ENCODE assay signal across 9 mouse cellular contexts in genomic region chr1:177445461-177446130, GRCm38 (mm10). TPM values are rescaled to one million over a fixed set of nuclear protein-coding genes. Genes with fewer than 3 reads are reported as not detected.
A peak's percentile ranks its signal among the peaks of the same experiment; 100 is the strongest.
DNase-seq lines count a peak whose midpoint lies in the region; ATAC-seq lines count a peak whose summit lies in the region.
"Had no signal": no experiment of that assay in that cellular context is flagged by ENCODE, and none has a peak within 500 bp of the region (broad histone marks: within the 10 kb centered on the region; RNA-seq: fewer than 3 reads in every experiment).

No protein-coding gene starts in this region.

- H3K27me3 ChIP-seq in liver, embryonic 15.5 days, result no peaks in the 10 kb centered on the region
- H3K27me3 ChIP-seq in liver, embryonic 11.5 days (replicated peaks; ENCODE audit: control insufficient read depth, insufficient read depth, low read length), result no peaks in the 10 kb centered on the region
- H3K27me3 ChIP-seq in embryonic facial prominence, embryonic 15.5 days, result no peaks in the 10 kb centered on the region
- no peaks in the 10 kb centered on the region for H3K27me3 ChIP-seq in limb, embryonic 13.5 days
- H3K27me3 ChIP-seq in stomach, embryonic 15.5 days (replicated peaks), result no peaks in the 10 kb centered on the region

- 43% methylated on average over 7 of the region's 7 CpGs for WGBS in liver, embryonic 15.5 days (ENCODE audit: insufficient replicate concordance)
- WGBS in liver, embryonic 11.5 days, result 51% methylated on average over 7 of the region's 7 CpGs
- WGBS in embryonic facial prominence, embryonic 15.5 days, result 45% methylated on average over 7 of the region's 7 CpGs
- WGBS in limb, embryonic 13.5 days, result 49% methylated on average over 7 of the region's 7 CpGs
- 52% methylated on average over 7 of the region's 7 CpGs for WGBS in stomach, embryonic 15.5 days

- no peak for ATAC-seq in liver, embryonic 15.5 days (ENCODE audit: insufficient read depth)
- no peak for ATAC-seq in liver, embryonic 11.5 days (replicated peaks; ENCODE audit: low FRiP score)
- no peak for ATAC-seq in embryonic facial prominence, embryonic 15.5 days (ENCODE audit: insufficient number of reproducible peaks, low FRiP score, low TSS enrichment, low read depth)
- ATAC-seq in limb, embryonic 13.5 days (ENCODE audit: low FRiP score, low read depth), result no peak
- no peak for ATAC-seq in stomach, embryonic 15.5 days (ENCODE audit: insufficient read depth, low FRiP score, low read depth)

- H3K4me1 ChIP-seq in liver, embryonic 15.5 days (replicated peaks), result peaks cover 38% of the 10 kb centered on the region
- peaks cover 2% of the 10 kb centered on the region for H3K4me1 ChIP-seq in liver, embryonic 11.5 days (replicated peaks; ENCODE audit: control insufficient read depth, insufficient read depth, low read length)
- H3K4me1 ChIP-seq in embryonic facial prominence, embryonic 15.5 days, result peaks cover 45% of the 10 kb centered on the region
- H3K4me1 ChIP-seq in limb, embryonic 13.5 days, result peaks cover 50% of the 10 kb centered on the region
- H3K4me1 ChIP-seq in stomach, embryonic 15.5 days, result peaks cover 4% of the 10 kb centered on the region; the same call in 1 of the 2 replicates

- no peaks in the 10 kb centered on the region for H3K9me3 ChIP-seq in liver, embryonic 15.5 days (replicated peaks)
- H3K9me3 ChIP-seq in liver, embryonic 11.5 days (ENCODE audit: control insufficient read depth, low read length), result no peaks in the 10 kb centered on the region
- no peaks in the 10 kb centered on the region for H3K9me3 ChIP-seq in embryonic facial prominence, embryonic 15.5 days (replicated peaks)
- H3K9me3 ChIP-seq in limb, embryonic 13.5 days, result no peaks in the 10 kb centered on the region
- no peaks in the 10 kb centered on the region for H3K9me3 ChIP-seq in stomach, embryonic 15.5 days

- no peak overlapping the region for H3K27ac ChIP-seq in liver, embryonic 15.5 days (replicated peaks)
- no peak overlapping the region for H3K27ac ChIP-seq in liver, embryonic 11.5 days (ENCODE audit: low read depth, low read length)
- no peak overlapping the region for H3K27ac ChIP-seq in embryonic facial prominence, embryonic 15.5 days (replicated peaks)
- H3K27ac ChIP-seq in limb, embryonic 13.5 days, result no peak overlapping the region
- no peak overlapping the region for H3K27ac ChIP-seq in stomach, embryonic 15.5 days

- 0 out of 2 replicates have a peak overlapping the region, but pooled peaks have one; percentile 2 for H3K4me2 ChIP-seq in liver, embryonic 15.5 days
- no peak overlapping the region for H3K4me2 ChIP-seq in liver, embryonic 11.5 days
- H3K4me2 ChIP-seq in embryonic facial prominence, embryonic 15.5 days (replicated peaks), result peak overlapping the region; percentile 22; the same call in 1 of the 2 replicates
- H3K4me2 ChIP-seq in limb, embryonic 13.5 days (replicated peaks), result peak overlapping the region; percentile 42
- peak overlapping the region; percentile 6; the same call in 1 of the 2 replicates for H3K4me2 ChIP-seq in stomach, embryonic 15.5 days

- H3K9ac ChIP-seq in liver, embryonic 15.5 days, result no peak overlapping the region
- H3K9ac ChIP-seq in liver, embryonic 11.5 days (ENCODE audit: low read depth, low read length), result no peak overlapping the region
- no peak overlapping the region for H3K9ac ChIP-seq in embryonic facial prominence, embryonic 15.5 days
- no peak overlapping the region for H3K9ac ChIP-seq in limb, embryonic 13.5 days
- no peak overlapping the region for H3K9ac ChIP-seq in stomach, embryonic 15.5 days

- no peak overlapping the region for H3K4me3 ChIP-seq in liver, embryonic 15.5 days (replicated peaks)
- H3K4me3 ChIP-seq in liver, embryonic 11.5 days (ENCODE audit: low read depth, low read length), result no peak overlapping the region
- peak overlapping the region; percentile 15; the same call in 1 of the 2 replicates for H3K4me3 ChIP-seq in embryonic facial prominence, embryonic 15.5 days (replicated peaks)
- H3K4me3 ChIP-seq in limb, embryonic 13.5 days, result peak overlapping the region; percentile 4; the same call in 1 of the 2 replicates
- H3K4me3 ChIP-seq in stomach, embryonic 15.5 days (replicated peaks), result no peak overlapping the region

- H3K36me3 ChIP-seq in liver, embryonic 15.5 days (replicated peaks), result peaks cover 22% of the 10 kb centered on the region
- H3K36me3 ChIP-seq in liver, embryonic 11.5 days (ENCODE audit: control insufficient read depth, insufficient read depth, low read length), result peaks cover 9% of the 10 kb centered on the region
- H3K36me3 ChIP-seq in embryonic facial prominence, embryonic 15.5 days, result peaks cover 14% of the 10 kb centered on the region; the same call in 1 of the 2 replicates
- H3K36me3 ChIP-seq in limb, embryonic 13.5 days, result peaks cover 20% of the 10 kb centered on the region
- H3K36me3 ChIP-seq in stomach, embryonic 15.5 days, result peaks cover 10% of the 10 kb centered on the region; the same call in 1 of the 2 replicates

- no peak for DNase-seq in liver, embryonic 11.5 days (ENCODE audit: low spot score)
- DNase-seq in thymus, postnatal 4 days, result no peak
- DNase-seq in layer of hippocampus, postnatal 36 days, result no peak
- DNase-seq: heart, postnatal 10 days; left cerebral cortex, postnatal 4 days had no signal

RNA-seq across cellular contexts. Expression of gene Zbtb18, which starts 3.4 kb away (rescaled TPM):
- polyA plus RNA-seq in liver, embryonic 15.5 days (2015; fragmentation: Nextera tagmentation; extraction: Ambion mirVana), result 0.59 and 1.1 TPM in 2 replicates
- polyA plus RNA-seq in liver, embryonic 11.5 days (2014; fragmentation: Nextera tagmentation; extraction: Ambion mirVana), result 1.5 and 2.4 TPM in 2 replicates
- 2.5 and 4.9 TPM in 2 replicates for polyA plus RNA-seq in embryonic facial prominence, embryonic 15.5 days (2015; fragmentation: Nextera tagmentation; extraction: Ambion mirVana)
- 2.2 and 3.8 TPM in 2 replicates for polyA plus RNA-seq in limb, embryonic 13.5 days (2015; fragmentation: Nextera tagmentation; extraction: Ambion mirVana)
- 2.2 and 2.7 TPM in 2 replicates for polyA plus RNA-seq in stomach, embryonic 15.5 days (2015; fragmentation: Nextera tagmentation; extraction: Ambion mirVana)
- total RNA-seq in layer of hippocampus, postnatal 36 days (2021), result 100 to 1,000 TPM; 565 to 581 TPM

Comparison
In these comparisons a context has a peak if more than half of its experiments do, and no peak if none do; other contexts are left out.
1. H3K4me3 ChIP-seq: peak in embryonic facial prominence, embryonic 15.5 days (single experiment) and limb, embryonic 13.5 days (single experiment); none in liver, embryonic 15.5 days (single experiment), liver, embryonic 11.5 days (single experiment) and stomach, embryonic 15.5 days (single experiment).